Mouse (Mus musculus): ENCODE measurements at regions not wholly inside any gene's neighbourhood (a gene's known extent, or its start where the extent isn't known, plus 50 kb on each side); places are given as distances from the start of the nearest gene placed in this dataset.
A peak's percentile ranks its signal among the peaks of the same experiment; 100 is the strongest.

GRCm38 (mm10) chr2:159019921-159020534 is 225.4 kb downstream of the Dhx35 start:
- no peak for DNase-seq (ENCODE audit: low spot score in 2 of 2)

GRCm38 (mm10) chr2:159032147-159032546 is 237.5 kb downstream of the Dhx35 start:
- DNase-seq (ENCODE audit: low spot score in 2 of 2), result no peak

GRCm38 (mm10) chr2:159039916-159040315 is 245.3 kb downstream of the Dhx35 start:
- no peak for DNase-seq (ENCODE audit: low spot score in 2 of 2)

GRCm38 (mm10) chr2:159053534-159053933 is 258.9 kb downstream of the Dhx35 start:
- no peak for DNase-seq (ENCODE audit: low spot score in 2 of 2)

- peak; percentile 44 to 66 for DNase-seq (ENCODE audit: low spot score in 2 of 2)
Measured at GRCm38 (mm10) chr2:159053936-159054335, 259.3 kb downstream of the Dhx35 start.

- peak in 1 of 2 experiments; percentile 16 for DNase-seq (ENCODE audit: low spot score in 2 of 2)
Measured at GRCm38 (mm10) chr2:159054451-159054850, 259.8 kb downstream of the Dhx35 start.

- no peak for DNase-seq (ENCODE audit: low spot score in 2 of 2)
Measured at GRCm38 (mm10) chr2:159055780-159056179, 261.2 kb downstream of the Dhx35 start.

- no peak for DNase-seq (ENCODE audit: low spot score in 2 of 2)
Measured at GRCm38 (mm10) chr2:159056960-159057359, 262.4 kb downstream of the Dhx35 start.

- peak in 1 of 2 experiments; percentile 47 for DNase-seq (ENCODE audit: low spot score in 2 of 2)
Measured at GRCm38 (mm10) chr2:159057506-159057905, 262.9 kb downstream of the Dhx35 start.

- DNase-seq (ENCODE audit: low spot score in 2 of 2), result no peak
Measured at GRCm38 (mm10) chr2:159062266-159062665, 267.7 kb downstream of the Dhx35 start.

- DNase-seq (ENCODE audit: low spot score in 2 of 2), result no peak
Measured at GRCm38 (mm10) chr2:159062666-159063065, 268.1 kb downstream of the Dhx35 start.

GRCm38 (mm10) chr2:159064403-159064970 is 269.9 kb downstream of the Dhx35 start:
- no peak for DNase-seq (ENCODE audit: low spot score in 2 of 2)

GRCm38 (mm10) chr2:159067506-159067905 is 272.9 kb downstream of the Dhx35 start:
- no peak for DNase-seq (ENCODE audit: low spot score in 2 of 2)

- DNase-seq (ENCODE audit: low spot score in 2 of 2), result no peak
Measured at GRCm38 (mm10) chr2:159068303-159069020, 273.9 kb downstream of the Dhx35 start.

GRCm38 (mm10) chr2:159069180-159069579 is 274.6 kb downstream of the Dhx35 start:
- no peak for DNase-seq (ENCODE audit: low spot score in 2 of 2)

- no peak for DNase-seq (ENCODE audit: low spot score in 2 of 2)
Measured at GRCm38 (mm10) chr2:159072997-159073690, 278.5 kb downstream of the Dhx35 start.

GRCm38 (mm10) chr2:159079836-159080235 is 285.2 kb downstream of the Dhx35 start:
- DNase-seq (ENCODE audit: low spot score in 2 of 2), result no peak

- no peak for DNase-seq (ENCODE audit: low spot score in 2 of 2)
Measured at GRCm38 (mm10) chr2:159080784-159081544, 286.4 kb downstream of the Dhx35 start.

GRCm38 (mm10) chr2:159086836-159087235 is 292.2 kb downstream of the Dhx35 start:
- no peak for DNase-seq (ENCODE audit: low spot score in 2 of 2)

GRCm38 (mm10) chr2:159088196-159088595 is 293.6 kb downstream of the Dhx35 start:
- no peak for DNase-seq (ENCODE audit: low spot score in 2 of 2)

GRCm38 (mm10) chr2:159096667-159097066 is 302.1 kb downstream of the Dhx35 start:
- no peak for DNase-seq (ENCODE audit: low spot score in 2 of 2)

Data from adrenal gland, postnatal 4 days (tissue).